Comparison of ENCODE assay signal across 8 mouse cellular contexts in genomic region chr16:52449889-52450244, GRCm38 (mm10). TPM values are rescaled to one million over a fixed set of nuclear protein-coding genes. Genes with fewer than 3 reads are reported as not detected.
DNase-seq lines count a peak whose midpoint lies in the region; ATAC-seq and TF ChIP-seq lines count a peak whose summit lies in the region.

No protein-coding gene starts in this region.

- H3K9ac ChIP-seq in limb, embryonic 13.5 days = peak overlapping the region; percentile 74

- H3K9me3 ChIP-seq in forebrain, embryonic 10.5 days = no peaks in the 10 kb centered on the region
- H3K9me3 ChIP-seq in limb, embryonic 13.5 days = no peaks in the 10 kb centered on the region

- under 1% methylated on average over 3 of the region's 3 CpGs for WGBS in forebrain, embryonic 10.5 days
- 3% methylated on average over 3 of the region's 3 CpGs for WGBS in limb, embryonic 13.5 days
- WGBS in olfactory bulb, adult 2 months = 13% methylated on average over 3 of the region's 3 CpGs

- H3K4me3 ChIP-seq in left cerebral cortex, adult 2 months = peak overlapping the region; percentile 70
- H3K4me3 ChIP-seq in forebrain, embryonic 10.5 days = peak overlapping the region; percentile 60
- H3K4me3 ChIP-seq in limb, embryonic 13.5 days = peak overlapping the region; percentile 68
- H3K4me3 ChIP-seq in olfactory bulb, adult 2 months (ENCODE audit: insufficient read depth, low read depth, low read length) = peak overlapping the region; percentile 51

- peaks cover 51% of the 10 kb centered on the region for H3K4me1 ChIP-seq in forebrain, embryonic 10.5 days
- peaks cover 17% of the 10 kb centered on the region for H3K4me1 ChIP-seq in limb, embryonic 13.5 days
- 0 out of 2 replicates have a peak, but pooled peaks cover 7% of the 10 kb centered on the region for H3K4me1 ChIP-seq in olfactory bulb, adult 2 months (ENCODE audit: control insufficient read depth, insufficient read depth, low read length)

- no peak for DNase-seq in left cerebral cortex, adult 2 months (ENCODE audit: extremely low spot score in 1 of 2, low spot score in 2 of 2)
- no peak for DNase-seq in left cerebral cortex, adult 11 months (ENCODE audit: low spot score)
- no peak for DNase-seq in forebrain, embryonic 10.5 days (ENCODE audit: extremely low spot score, low spot score)
- no peak for DNase-seq in left cerebral cortex, postnatal 4 days
- DNase-seq in spleen, adult 12 weeks (ENCODE audit: low spot score) = no peak
- no peak for DNase-seq in urinary bladder, postnatal 36 days (ENCODE audit: low spot score in 2 of 2)

- intact Hi-C loops in left cerebral cortex, adult 2 months (cut with DNase I) = loop anchor here (5.0 kb wide), 3 partner anchors 152 to 1608 kb away; no protein-coding TSS in a partner anchor
- intact Hi-C loops in left cerebral cortex, postnatal 4 days (cut with DNase I) = loop anchor here (5.0 kb wide), 3 partner anchors 138 to 1133 kb away; no protein-coding TSS in a partner anchor

- peak; percentile 36 for TF ChIP-seq CTCF in left cerebral cortex, adult 2 months (IDR thresholded peaks at IDR 0.05)
- no peak for TF ChIP-seq CTCF in olfactory bulb, adult 2 months (IDR thresholded peaks at IDR 0.05; ENCODE audit: insufficient read depth, low read depth, low read length)

- peak overlapping the region; percentile 85 for H3K4me2 ChIP-seq in limb, embryonic 13.5 days (replicated peaks)

- H3K27ac ChIP-seq in left cerebral cortex, adult 2 months = peak overlapping the region; percentile 92
- peak overlapping the region; percentile 40; the same call in 1 of the 2 replicates for H3K27ac ChIP-seq in forebrain, embryonic 10.5 days
- peak overlapping the region; percentile 22; the same call in 1 of the 2 replicates for H3K27ac ChIP-seq in limb, embryonic 13.5 days
- 0 out of 2 replicates have a peak overlapping the region, but pooled peaks have one; percentile 9 for H3K27ac ChIP-seq in olfactory bulb, adult 2 months (ENCODE audit: insufficient read depth, low read depth, low read length)

- ATAC-seq in limb, embryonic 13.5 days (ENCODE audit: low FRiP score, low read depth) = no peak

- no peaks in the 10 kb centered on the region for H3K36me3 ChIP-seq in forebrain, embryonic 10.5 days (replicated peaks)
- H3K36me3 ChIP-seq in limb, embryonic 13.5 days = no peaks in the 10 kb centered on the region

- H3K27me3 ChIP-seq in forebrain, embryonic 10.5 days (ENCODE audit: poor library complexity, severe bottlenecking) = peaks cover 42% of the 10 kb centered on the region
- H3K27me3 ChIP-seq in limb, embryonic 13.5 days = no peaks in the 10 kb centered on the region

- no peak for TF ChIP-seq POLR2A in olfactory bulb, adult 2 months (IDR thresholded peaks at IDR 0.05; ENCODE audit: insufficient read depth, low read depth, low read length)

RNA-seq across cellular contexts. Expression of gene Alcam, which starts 4.0 kb away (rescaled TPM):
- 100 to 1,000 TPM; 176 to 178 TPM for total RNA-seq in left cerebral cortex, adult 2 months (2021)
- 5.4 and 6.5 TPM in 2 replicates for polyA plus RNA-seq in forebrain, embryonic 10.5 days (2016; fragmentation: Nextera tagmentation; extraction: Ambion mirVana)
- 28.5 and 32.3 TPM in 2 replicates for polyA plus RNA-seq in limb, embryonic 13.5 days (2015; fragmentation: Nextera tagmentation; extraction: Ambion mirVana)
- not detected in 2 replicates for polyA plus RNA-seq in olfactory bulb, adult 2 months (2012; ENCODE audit: insufficient read depth, insufficient read length, low replicate concordance, missing spikeins)
- 100 to 1,000 TPM; 147 to 150 TPM for total RNA-seq in left cerebral cortex, postnatal 4 days (2021)

Comparison
In these comparisons a context has a peak if more than half of its experiments do, and no peak if none do; other contexts are left out.
1. H3K27ac ChIP-seq: peak in every context shown above with its lines; median percentile 92 in left cerebral cortex, adult 2 months; 40 in forebrain, embryonic 10.5 days; 22 in limb, embryonic 13.5 days; 9 in olfactory bulb, adult 2 months.